Mouse (Mus musculus) hindbrain, embryonic 11.5 days (tissue): ENCODE measurements around the gene Tbc1d10c. TPM values are rescaled to one million over a fixed set of nuclear protein-coding genes. Genes with fewer than 3 reads are reported as not detected.
"Not testable (repeated sequence)": the region's sequence is repeated elsewhere in the genome, so short reads cannot be mapped to it uniquely, and the experiment has no call there.

Experiments
- ATAC-seq: fragments of 200-750 bp; cut with Nextera tagmentation; 2 replicates; pipeline ENCODE4 v1.8.0; 2017; ENCODE audit warnings: mild to moderate bottlenecking, moderate TSS enrichment, moderate library complexity; ENCODE audit not compliant: low FRiP score
- DNase-seq: peaks from one replicate; pipeline ENCODE4 v3.0.0-alpha.2; 2015; ENCODE audit warnings: low spot score
- H3K27ac ChIP-seq: fragments of 300-500 bp; sonication (generic); 2 replicates; pipeline ENCODE4 v1.5.1; 2014; ENCODE audit warnings: mild to moderate bottlenecking, low read depth, low read length
- H3K27me3 ChIP-seq: fragments of 300-500 bp; sonication (generic); 2 replicates; pipeline ENCODE4 v1.6.1; 2014; ENCODE audit warnings: mild to moderate bottlenecking, low read length, moderate library complexity, mixed read lengths; ENCODE audit not compliant: control insufficient read depth, insufficient read depth
- H3K36me3 ChIP-seq: fragments of 300-500 bp; sonication (generic); 2 replicates; pipeline ENCODE4 v1.6.1; 2014; ENCODE audit warnings: mild to moderate bottlenecking, low read length, moderate library complexity, mixed read lengths; ENCODE audit not compliant: control insufficient read depth, insufficient read depth
- H3K4me1 ChIP-seq: fragments of 300-500 bp; sonication (generic); replicated peaks from 2 replicates; pipeline ENCODE4 v1.6.1; 2014; ENCODE audit warnings: low read length, mixed read lengths; ENCODE audit not compliant: control insufficient read depth, insufficient read depth
- H3K4me2 ChIP-seq: fragments of 300-500 bp; sonication (generic); replicated peaks from 2 replicates; pipeline ENCODE4 v1.6.1; 2014; ENCODE audit warnings: mild to moderate bottlenecking, low read depth, low read length
- H3K4me3 ChIP-seq: fragments of 300-500 bp; sonication (generic); 2 replicates; pipeline ENCODE4 v1.5.1; 2014; ENCODE audit warnings: low read depth, low read length
- H3K9ac ChIP-seq: fragments of 300-500 bp; sonication (generic); 2 replicates; pipeline ENCODE4 v1.6.1; 2014; ENCODE audit warnings: low read depth, low read length
- H3K9me3 ChIP-seq: fragments of 300-500 bp; sonication (generic); 2 replicates; pipeline ENCODE4 v1.6.1; 2016; ENCODE audit warnings: low read length; ENCODE audit not compliant: control insufficient read depth
- WGBS: fragments of 180-500 bp; shearing (Covaris S2); extraction: QIAGEN DNeasy Blood & Tissue Kit; methylation state at CpG from one replicate; pipeline ENCODE4 v1.1.7; 2014; 5-methylcytosine and 5-hydroxymethylcytosine counted together
- polyA plus RNA-seq: library from polyadenylated mRNA; unstranded; fragments of >200 nt; fragmentation: Nextera tagmentation; extraction: Ambion mirVana; gene quantifications from 2 replicates; pipeline ENCODE4 v1.2.1, GENCODE M21; 2014

Gene Tbc1d10c
- polyA plus RNA-seq, 1 experiment from 2014 or later, result 0.79 TPM

DNA sequence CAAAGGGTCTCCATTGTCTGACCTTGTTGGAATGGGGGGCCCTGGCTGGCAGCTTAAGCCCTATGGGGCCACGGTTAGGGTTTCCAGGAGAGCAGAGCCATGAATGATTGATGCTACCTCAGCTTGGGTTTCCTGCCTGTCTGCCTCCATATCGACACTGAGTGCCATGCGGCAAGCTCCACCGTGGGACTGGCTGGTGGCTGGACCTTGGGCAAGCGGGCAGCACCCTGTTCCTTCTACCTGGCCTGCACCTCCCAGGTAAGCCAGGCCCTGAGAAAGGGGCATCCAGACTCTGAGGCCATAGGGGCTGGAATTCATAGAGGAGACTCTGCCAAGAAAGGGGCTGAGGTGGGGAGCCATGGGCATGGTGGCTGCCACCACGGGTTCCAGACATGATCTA lies 50.9 kb downstream of the Tbc1d10c start:
- Histone ChIP-seq H3K27me3 (no peaks in the 10 kb centered on the region), H3K27ac (no peak overlapping the region), H3K9me3 (no peaks in the 10 kb centered on the region), H3K4me3 (no peak overlapping the region), H3K36me3 (no peaks in the 10 kb centered on the region), H3K4me1 (no peaks in the 10 kb centered on the region), H3K4me2 (no peak overlapping the region), H3K9ac (no peak overlapping the region)
- ATAC-seq, result no peak
- DNase-seq, result no peak
- WGBS, result 82% methylated on average over 6 of the region's 6 CpGs

- DNase-seq (no peak), ATAC-seq (no peak)
- Histone ChIP-seq H3K36me3 (no peaks in the 10 kb centered on the region), H3K9ac (0 out of 2 replicates have a peak within 1 kb of the TSS, but pooled peaks have one; percentile 4), H3K9me3 (no peaks in the 10 kb centered on the region), H3K27me3 (no peaks in the 10 kb centered on the region), H3K4me2 (no peak within 1 kb of the TSS), H3K27ac (no peak within 1 kb of the TSS), H3K4me1 (no peaks in the 10 kb centered on the region), H3K4me3 (no peak within 1 kb of the TSS)
- WGBS, result 81% methylated on average over 2 of the region's 2 CpGs
Observed at GRCm38 (mm10) chr19:4139446-4139845, 51.6 kb downstream of the Tbc1d10c start, which contains the start of gene Gpr152. Gene Gpr152, plus strand, starts transcription at chr19:4139787.

GRCm38 (mm10) chr19:4137913-4138312 lies 53.2 kb downstream of the Tbc1d10c start:
- no peaks in the 10 kb centered on the region for H3K27me3 ChIP-seq
- H3K27ac ChIP-seq, result no peak overlapping the region
- WGBS, result 83% methylated on average over 5 of the region's 5 CpGs
- no peak overlapping the region for H3K4me3 ChIP-seq
- DNase-seq (no peak), ATAC-seq (no peak)
- H3K4me2 ChIP-seq, result no peak overlapping the region
- H3K4me1 ChIP-seq, result no peaks in the 10 kb centered on the region
- H3K9me3 ChIP-seq, result no peaks in the 10 kb centered on the region
- H3K9ac ChIP-seq, result no peak overlapping the region
- no peaks in the 10 kb centered on the region for H3K36me3 ChIP-seq

- Histone ChIP-seq H3K4me3 (no peak overlapping the region), H3K9ac (no peak overlapping the region), H3K9me3 (no peaks in the 10 kb centered on the region), H3K36me3 (peaks cover 3% of the 10 kb centered on the region; the same call in 1 of the 2 replicates), H3K4me2 (no peak overlapping the region), H3K4me1 (no peaks in the 10 kb centered on the region), H3K27me3 (no peaks in the 10 kb centered on the region), H3K27ac (no peak overlapping the region)
- DNase-seq, result no peak
- 76% methylated on average over 5 of the region's 5 CpGs for WGBS
- ATAC-seq, result no peak
Observed at GRCm38 (mm10) chr19:4136463-4136862, 54.6 kb downstream of the Tbc1d10c start.

- H3K4me3 ChIP-seq, H3K9ac ChIP-seq, H3K9me3 ChIP-seq, H3K4me2 ChIP-seq, H3K4me1 ChIP-seq, H3K27ac ChIP-seq, H3K36me3 ChIP-seq, ATAC-seq, DNase-seq, H3K27me3 ChIP-seq: not testable (repeated sequence)
- 25% methylated on average over 8 of the region's 8 CpGs for WGBS
Observed at GRCm38 (mm10) chr19:4135963-4136345, 55.1 kb downstream of the Tbc1d10c start.

- 85% methylated on average over 6 of the region's 6 CpGs for WGBS
- H3K4me1 ChIP-seq, H3K36me3 ChIP-seq, ATAC-seq, H3K4me3 ChIP-seq, H3K27ac ChIP-seq, DNase-seq, H3K27me3 ChIP-seq, H3K9ac ChIP-seq, H3K4me2 ChIP-seq, H3K9me3 ChIP-seq: not testable (repeated sequence)
Observed at GRCm38 (mm10) chr19:4135229-4135962, 55.7 kb downstream of the Tbc1d10c start.

DNA sequence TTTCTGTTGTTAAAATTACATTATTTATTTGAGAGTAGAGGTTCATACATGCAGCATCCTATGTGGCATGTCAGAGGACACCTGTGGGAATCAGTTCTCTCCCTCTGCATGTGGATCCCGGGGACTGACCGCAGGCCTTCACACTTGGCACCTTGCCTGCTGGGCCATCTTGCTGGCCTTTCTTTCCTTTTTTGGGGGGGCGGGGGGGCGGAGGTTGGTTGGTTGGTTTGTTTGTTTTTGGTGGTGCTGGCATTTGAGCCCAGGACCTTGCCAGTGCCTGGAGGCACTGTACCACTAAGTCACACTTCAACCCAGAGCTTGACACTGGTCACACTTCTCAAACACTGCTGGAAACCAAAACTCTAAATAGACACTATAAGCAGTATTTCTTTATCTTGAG lies 56.7 kb downstream of the Tbc1d10c start:
- H3K4me2 ChIP-seq, result no peak overlapping the region
- peaks cover 7% of the 10 kb centered on the region; the same call in 1 of the 2 replicates for H3K36me3 ChIP-seq
- H3K27me3 ChIP-seq, result no peaks in the 10 kb centered on the region
- H3K4me3 ChIP-seq, result no peak overlapping the region
- H3K9ac ChIP-seq, result no peak overlapping the region
- 91% methylated on average over 4 of the region's 4 CpGs for WGBS
- ATAC-seq, result no peak
- H3K9me3 ChIP-seq, result no peaks in the 10 kb centered on the region
- no peak for DNase-seq
- no peaks in the 10 kb centered on the region for H3K4me1 ChIP-seq
- H3K27ac ChIP-seq, result no peak overlapping the region

Other genes with a start within 250 kb of the Tbc1d10c start
- gene Aldh3b3, start 232.6 kb downstream of the Tbc1d10c start, polyA plus RNA-seq, result not detected in 2 replicates
- gene Aldh3b2, start 219.0 kb downstream of the Tbc1d10c start, polyA plus RNA-seq, result 1.5 and 2.3 TPM in 2 replicates
- gene Acy3, start 204.7 kb downstream of the Tbc1d10c start, polyA plus RNA-seq, result 2.5 and 2.8 TPM in 2 replicates
- 0.70 and 2.3 TPM in 2 replicates for gene Tbx10, start 198.5 kb downstream of the Tbc1d10c start, polyA plus RNA-seq
- 14.6 and 19.5 TPM in 2 replicates for gene Nudt8, start 190.7 kb downstream of the Tbc1d10c start, polyA plus RNA-seq
- gene Gm49405, start 190.7 kb downstream of the Tbc1d10c start, polyA plus RNA-seq, result 1.5 and 1.6 TPM in 2 replicates
- gene Doc2g, start 188.0 kb downstream of the Tbc1d10c start, polyA plus RNA-seq, result 1.5 and 1.9 TPM in 2 replicates
- 188 and 201 TPM in 2 replicates for gene Ndufv1, start 178.5 kb downstream of the Tbc1d10c start, polyA plus RNA-seq
- 343 and 348 TPM in 2 replicates for gene Gstp1, start 153.3 kb downstream of the Tbc1d10c start, polyA plus RNA-seq
- 1.1 and 2.9 TPM in 2 replicates for gene Gstp2, start 145.3 kb downstream of the Tbc1d10c start, polyA plus RNA-seq
- gene Gstp3, start 131.7 kb downstream of the Tbc1d10c start, polyA plus RNA-seq, result not detected in 2 replicates
- not detected in 2 replicates for gene Cabp2, start 109.7 kb downstream of the Tbc1d10c start, polyA plus RNA-seq
- 74.4 and 84.3 TPM in 2 replicates for gene Cdk2ap2, start 94.1 kb downstream of the Tbc1d10c start, polyA plus RNA-seq
- 12.2 and 15.4 TPM in 2 replicates for gene Pitpnm1, start 91.3 kb downstream of the Tbc1d10c start, polyA plus RNA-seq
- gene Aip, start 65.4 kb downstream of the Tbc1d10c start, polyA plus RNA-seq, result 65.7 and 67.4 TPM in 2 replicates
- gene Gpr152, start 51.5 kb downstream of the Tbc1d10c start, polyA plus RNA-seq, result not detected in 2 replicates
- gene Cabp4, start 47.3 kb downstream of the Tbc1d10c start, polyA plus RNA-seq, result not detected in 2 replicates
- gene Coro1b, start 42.7 kb downstream of the Tbc1d10c start, polyA plus RNA-seq, result 119 and 123 TPM in 2 replicates
- 1.0 and 1.1 TPM in 2 replicates for gene Ptprcap, start 37.7 kb downstream of the Tbc1d10c start, polyA plus RNA-seq
- 42.2 and 45.7 TPM in 2 replicates for gene Rps6kb2, start 27.9 kb downstream of the Tbc1d10c start, polyA plus RNA-seq
- gene Carns1, start 15.8 kb downstream of the Tbc1d10c start, polyA plus RNA-seq, result 2.8 and 3.3 TPM in 2 replicates
- 868 and 927 TPM in 2 replicates for gene Ppp1ca, start 781 bp upstream of the Tbc1d10c start, polyA plus RNA-seq
- 41.6 and 42.1 TPM in 2 replicates for gene Rad9a, start 10.4 kb upstream of the Tbc1d10c start, polyA plus RNA-seq
- gene Clcf1, start 23.0 kb upstream of the Tbc1d10c start, polyA plus RNA-seq, result 0.82 and 0.90 TPM in 2 replicates
- gene AC109138.7, start 23.1 kb upstream of the Tbc1d10c start, polyA plus RNA-seq, result not detected in 2 replicates
- 11.0 and 17.9 TPM in 2 replicates for gene Pold4, start 40.6 kb upstream of the Tbc1d10c start, polyA plus RNA-seq
- gene Ssh3, start 77.9 kb upstream of the Tbc1d10c start, polyA plus RNA-seq, result 2.8 and 3.9 TPM in 2 replicates
- 8.6 and 11.0 TPM in 2 replicates for gene Ankrd13d, start 91.9 kb upstream of the Tbc1d10c start, polyA plus RNA-seq
- 12.5 and 13.9 TPM in 2 replicates for gene Grk2, start 114.9 kb upstream of the Tbc1d10c start, polyA plus RNA-seq
- gene Kdm2a, start 207.0 kb upstream of the Tbc1d10c start, polyA plus RNA-seq, result 42.1 and 44.0 TPM in 2 replicates
- gene Rhod, start 248.1 kb upstream of the Tbc1d10c start, polyA plus RNA-seq, result 14.0 and 15.2 TPM in 2 replicates